Mouse (Mus musculus): Measurements from ENCODE around the gene Mkrn2os.
"Not testable (repeated sequence)": the region's sequence is repeated elsewhere in the genome, so short reads cannot be mapped to it uniquely, and the experiment has no call there.

The Mkrn2os gene

DNA sequence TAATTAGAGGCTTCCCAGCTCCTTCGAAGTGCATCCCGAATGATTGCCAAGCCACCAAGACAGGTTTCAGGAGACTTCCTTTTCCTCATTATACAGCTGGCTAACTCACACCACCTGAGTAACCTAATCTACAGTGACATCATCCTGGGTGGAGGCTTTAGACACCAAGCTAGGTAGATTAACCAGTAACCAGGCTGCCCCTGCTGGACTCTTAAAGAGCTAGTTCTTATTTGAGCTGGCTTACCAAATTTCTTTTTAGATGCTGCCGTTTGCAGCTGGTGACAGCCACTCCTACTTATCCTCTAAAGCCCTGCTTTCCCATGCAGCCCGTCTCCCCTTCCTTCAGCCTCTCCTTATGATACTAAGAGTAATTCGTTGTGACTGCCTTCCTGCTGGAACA, at the start of gene Mkrn2os:
TSS of gene Mkrn2os (minus strand) at position 119 of the 400 bp plus-strand sequence.
- DNase-seq (ENCODE audit: low spot score): no peak

DNA sequence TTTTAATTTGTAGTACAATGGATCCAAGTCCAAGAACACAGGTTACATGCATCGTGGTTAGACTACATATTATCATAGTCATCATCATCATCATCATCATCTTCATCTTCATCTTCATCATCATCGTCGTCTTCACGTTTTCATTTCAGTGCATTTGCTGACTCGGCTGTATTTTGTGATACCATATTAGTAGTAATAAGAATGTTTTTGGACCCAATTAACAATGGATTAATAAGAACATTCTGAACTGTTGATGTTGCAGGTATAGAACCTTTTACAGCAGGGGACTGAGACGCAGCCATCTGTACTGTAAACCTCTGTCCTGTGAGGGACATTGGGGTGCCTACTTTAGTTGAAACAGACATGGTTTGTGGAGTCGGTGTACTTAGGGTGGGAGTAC, 45.8 kb upstream of the Mkrn2os start:
- DNase-seq (ENCODE audit: low spot score): not testable (repeated sequence)

DNA sequence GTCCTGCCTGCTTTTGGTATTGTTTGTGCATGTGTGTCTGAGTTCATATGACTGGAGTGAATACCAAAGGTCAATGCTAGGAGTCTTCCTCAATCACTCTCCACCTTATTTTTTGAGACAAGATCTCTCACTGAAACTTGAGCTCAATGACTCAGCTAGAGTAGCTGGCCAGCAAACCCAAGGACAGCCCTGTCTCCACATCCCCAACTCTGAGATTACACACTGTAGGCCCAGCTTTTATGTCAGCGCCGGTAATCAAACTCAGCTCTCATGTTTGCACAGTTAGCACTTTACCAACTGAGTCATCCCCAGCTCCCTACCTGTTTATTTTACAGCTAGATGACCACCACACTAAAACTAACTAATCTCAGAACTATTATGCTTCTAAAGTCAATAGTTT, 41.6 kb upstream of the Mkrn2os start:
- DNase-seq (ENCODE audit: low spot score): no peak

DNA sequence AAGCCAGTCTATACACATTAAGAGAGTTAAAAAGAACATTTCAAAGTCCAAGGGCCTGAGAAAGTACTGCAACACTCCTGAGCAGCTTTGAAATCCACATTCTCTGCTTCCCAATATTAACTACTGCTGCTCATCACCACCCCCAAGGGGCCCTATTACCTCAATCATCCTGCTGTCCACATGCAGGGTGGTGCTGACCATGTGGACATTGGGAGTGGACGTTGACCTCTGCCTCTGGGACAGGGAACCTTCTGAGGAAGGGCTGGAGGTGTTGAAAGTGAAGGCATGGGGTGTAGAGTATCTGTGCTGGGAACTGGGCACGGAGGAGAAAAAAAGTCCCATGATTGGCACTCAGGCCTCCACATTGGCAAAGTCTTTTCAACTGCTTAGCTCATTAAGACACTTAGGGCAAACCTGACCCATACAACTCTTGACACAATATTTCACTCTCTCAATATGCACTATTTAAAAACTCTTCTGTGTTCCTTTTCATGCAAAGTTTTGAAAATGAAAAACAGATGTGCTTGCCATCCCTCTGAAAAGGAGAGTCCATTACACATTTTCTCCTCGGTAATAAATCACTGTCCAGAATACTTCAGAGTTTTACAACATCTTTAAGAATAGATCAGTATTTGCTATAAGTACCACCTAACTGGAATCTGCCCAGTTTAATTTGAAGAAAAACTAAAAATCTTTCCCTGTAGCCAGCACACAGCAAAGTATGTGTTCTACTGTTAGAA, 38.9 kb upstream of the Mkrn2os start:
- DNase-seq (ENCODE audit: low spot score): no peak

DNA sequence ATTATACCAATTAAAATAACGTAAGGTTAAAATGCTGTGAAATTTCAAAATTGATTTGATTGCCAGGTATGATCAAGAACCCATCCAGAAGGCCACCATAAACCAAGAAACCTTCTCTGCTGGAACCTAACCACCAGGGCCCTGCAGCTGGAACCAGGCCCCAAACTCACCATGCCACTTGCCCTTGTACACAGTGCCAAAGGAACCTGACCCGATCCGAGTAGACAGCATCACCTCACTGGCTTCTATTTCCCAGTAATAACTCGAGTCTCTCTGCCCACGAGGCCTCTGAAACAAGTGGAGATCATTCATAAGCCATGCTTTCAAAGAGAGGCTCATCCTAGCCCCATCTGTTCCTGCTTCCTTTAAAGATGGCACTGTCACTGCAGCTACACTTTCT, 33.7 kb upstream of the Mkrn2os start:
- no peak for DNase-seq (ENCODE audit: low spot score)

DNA sequence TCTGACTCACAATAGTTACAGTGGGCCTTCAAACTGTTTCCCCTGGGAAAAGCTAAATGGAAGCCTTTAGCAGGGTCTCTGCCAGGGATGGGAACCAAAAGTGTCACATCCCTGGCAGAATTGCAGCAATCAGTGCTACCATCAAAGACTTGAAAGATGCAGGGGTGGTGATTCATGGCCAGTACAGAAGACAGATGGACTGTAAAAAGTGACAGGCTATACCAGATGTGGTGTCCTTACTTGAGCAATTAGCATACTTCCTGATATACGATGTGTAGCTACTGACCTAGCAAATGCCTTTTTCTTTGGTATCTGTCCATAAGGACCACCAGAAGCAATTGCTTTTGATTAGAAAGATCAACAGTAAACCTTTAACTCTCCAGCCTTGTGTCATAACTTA, 28.6 kb upstream of the Mkrn2os start:
- no peak for DNase-seq (ENCODE audit: low spot score)

DNA sequence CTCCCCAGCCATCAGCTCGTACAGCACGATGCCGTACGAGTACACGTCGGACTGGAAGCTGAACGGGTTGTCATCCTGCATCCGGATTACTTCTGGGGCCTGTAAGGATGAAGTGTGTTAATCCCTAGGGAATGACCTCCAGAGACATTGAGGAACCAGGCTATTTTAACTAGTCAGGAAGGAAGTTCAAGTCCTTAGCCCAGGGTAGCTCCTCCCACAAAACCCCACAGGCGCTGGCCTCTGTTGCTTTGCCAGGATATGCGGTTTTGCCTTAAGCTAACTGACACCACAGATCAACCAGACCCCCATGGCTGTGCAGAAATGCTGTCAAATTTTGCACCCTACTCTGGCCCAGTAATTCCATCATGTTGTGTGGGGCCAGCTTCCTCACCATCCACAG, 27.4 kb upstream of the Mkrn2os start:
- DNase-seq (ENCODE audit: low spot score): no peak

DNA sequence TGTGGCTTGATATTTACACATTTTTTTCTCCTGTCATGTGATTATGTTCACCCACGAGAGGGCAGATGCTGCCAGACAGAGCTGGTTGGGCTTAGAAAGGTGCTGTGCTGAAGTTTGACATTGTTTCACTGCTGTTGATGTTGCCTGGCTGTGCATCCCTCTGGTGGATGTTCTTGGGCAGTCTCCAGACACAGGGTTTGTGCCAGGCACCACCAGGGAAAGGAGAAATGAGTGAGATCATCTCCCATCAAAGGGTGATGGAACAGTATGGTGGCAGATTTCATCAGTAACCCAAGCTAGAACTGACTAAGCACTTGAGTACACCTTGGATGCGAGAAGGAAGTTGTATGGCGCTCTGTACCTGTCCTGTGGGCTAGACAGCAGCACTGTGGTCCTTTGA, 23.6 kb upstream of the Mkrn2os start:
- no peak for DNase-seq (ENCODE audit: low spot score)

DNA sequence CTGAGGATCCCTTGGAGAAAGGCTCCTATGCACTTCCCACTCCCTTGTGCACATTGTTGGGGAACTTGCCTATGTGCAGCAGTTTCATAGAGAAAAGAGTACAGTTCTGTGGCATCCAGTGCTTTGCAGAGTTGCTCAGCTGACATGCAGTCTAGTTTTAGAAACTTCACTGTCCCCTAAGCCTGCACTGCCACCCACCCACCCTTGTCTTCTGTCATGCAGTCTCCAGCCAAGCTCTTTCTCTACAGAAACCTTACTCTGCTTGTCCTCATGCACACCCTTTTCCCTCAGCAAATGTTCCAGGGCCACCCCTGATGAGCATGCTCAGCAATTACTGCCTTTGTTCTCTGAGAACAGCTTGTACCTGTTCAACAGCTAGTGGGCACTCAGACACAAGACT, 21.4 kb upstream of the Mkrn2os start:
- no peak for DNase-seq (ENCODE audit: low spot score)

DNA sequence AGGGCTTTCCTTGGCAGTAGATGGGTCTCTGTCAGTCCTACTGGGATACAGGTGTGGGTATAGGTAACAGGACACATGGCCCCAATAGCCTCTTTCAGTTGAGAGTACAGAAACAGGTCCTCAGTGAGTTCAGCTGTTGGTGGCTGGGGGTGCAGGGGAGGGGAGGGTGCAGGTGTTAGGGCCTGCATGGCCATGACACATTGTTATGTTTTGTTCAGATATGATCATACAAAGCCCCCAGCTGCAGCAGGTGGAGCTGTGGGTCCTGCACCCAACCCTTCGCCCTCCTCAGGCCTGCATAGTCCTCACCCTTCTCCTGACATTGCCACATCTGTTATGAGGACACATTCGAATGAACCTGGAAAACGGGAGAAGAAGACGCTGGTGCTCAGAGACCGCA, 17.9 kb upstream of the Mkrn2os start:
- no peak for DNase-seq (ENCODE audit: low spot score)

DNA sequence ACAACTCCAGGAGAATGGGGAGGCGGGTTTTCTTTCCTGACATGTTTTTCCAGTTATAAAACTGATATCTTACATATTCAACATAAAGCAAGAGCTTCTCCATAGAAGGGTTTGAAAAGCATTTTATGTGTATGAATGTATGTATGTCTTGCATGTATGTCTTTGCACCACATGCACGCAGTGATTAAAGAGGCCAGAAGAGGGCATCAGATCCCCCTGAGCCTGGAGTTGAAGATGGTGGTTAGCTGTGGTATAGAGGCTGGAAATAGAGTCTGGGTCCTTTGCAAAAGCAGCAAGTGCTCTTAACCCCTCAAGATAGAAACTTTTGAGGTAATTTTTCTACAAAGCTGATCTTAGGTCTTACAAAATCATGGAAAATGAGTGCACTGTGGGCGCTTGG, 16.7 kb upstream of the Mkrn2os start:
- no peak for DNase-seq (ENCODE audit: low spot score)

DNA sequence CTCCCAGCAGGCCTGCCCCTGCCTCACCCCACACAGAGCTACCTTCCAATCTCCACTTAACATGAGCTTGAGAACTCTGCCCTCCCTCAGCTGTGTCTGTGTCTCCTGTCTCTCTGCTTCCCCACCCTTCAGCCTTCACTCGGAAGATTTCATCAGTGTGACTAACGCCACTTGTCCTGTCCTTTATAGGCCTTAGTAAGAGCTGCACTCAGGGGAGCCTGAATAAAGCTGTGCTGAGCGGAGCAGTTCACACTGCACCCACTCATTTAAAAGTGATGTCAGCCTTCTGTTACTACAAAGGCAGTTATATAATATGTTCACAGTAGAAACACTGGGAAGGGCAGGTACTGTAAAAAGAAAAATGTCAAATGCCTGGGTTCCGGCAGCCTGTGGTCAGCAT, 15.1 kb upstream of the Mkrn2os start:
- DNase-seq (ENCODE audit: low spot score): peak; percentile 35

DNA sequence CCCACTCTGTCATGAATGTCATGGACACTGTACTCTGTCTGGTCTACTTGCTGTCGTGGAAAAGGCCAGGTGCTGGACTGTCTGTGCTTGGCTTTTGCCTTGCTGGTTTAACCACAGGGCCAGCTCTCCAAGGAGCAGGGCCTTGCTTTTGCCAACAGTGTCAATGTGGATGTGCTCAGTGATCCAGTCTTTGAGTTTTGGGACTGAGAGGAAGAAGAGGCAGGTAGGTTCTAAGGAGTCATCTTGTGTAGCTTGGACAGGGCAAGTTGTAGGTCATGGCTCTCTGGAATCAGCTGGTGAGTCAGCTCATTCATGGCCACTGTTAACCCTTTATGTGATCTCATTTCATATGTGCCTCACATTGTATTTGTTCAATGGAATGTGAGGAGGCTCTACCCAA, 14.1 kb upstream of the Mkrn2os start:
- no peak for DNase-seq (ENCODE audit: low spot score)

DNA sequence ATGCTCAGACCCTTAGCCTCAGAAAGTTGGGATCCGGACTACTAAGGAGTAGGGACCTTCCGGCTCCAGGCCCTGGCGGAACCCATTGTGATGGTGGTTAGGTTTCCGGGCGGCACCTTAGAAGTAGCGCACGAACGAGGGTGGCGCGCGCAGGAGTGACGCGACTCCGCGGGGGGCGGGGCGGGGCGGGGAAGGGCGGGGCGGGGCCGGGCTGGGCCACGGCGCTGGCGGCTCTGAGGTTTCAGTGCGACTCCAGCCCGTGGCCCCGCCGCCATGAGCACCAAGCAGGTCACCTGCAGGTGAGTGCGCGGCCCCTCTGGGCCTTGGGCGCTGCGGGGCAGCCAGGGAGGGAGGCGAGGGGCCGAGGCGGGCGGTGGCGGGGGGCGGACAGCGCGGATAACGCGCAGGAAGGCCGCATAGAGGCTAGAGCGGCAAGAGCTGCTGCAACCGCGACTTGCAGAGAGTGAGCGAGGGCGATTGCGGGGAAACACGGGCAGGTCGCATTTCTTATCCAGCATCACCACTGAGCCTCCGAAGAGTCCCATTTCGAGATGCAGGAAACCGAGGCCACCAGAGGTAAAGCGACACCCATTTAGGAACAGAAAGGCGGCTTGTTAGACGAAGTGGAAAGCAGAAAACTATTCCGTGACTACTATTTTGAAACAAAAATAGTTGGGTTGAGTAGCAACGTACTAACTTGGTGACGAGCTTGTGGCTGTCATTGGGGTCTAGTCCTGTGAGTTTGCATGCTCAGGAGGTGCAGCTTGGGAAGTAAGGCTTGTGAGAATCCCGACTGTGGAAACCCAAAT, 9.5 kb upstream of the Mkrn2os start, which contains the start of gene Mkrn2:
TSS of gene Mkrn2 (plus strand) at position 188 of the 809 bp plus-strand sequence.
- peak; percentile 75 for DNase-seq (ENCODE audit: low spot score)

DNA sequence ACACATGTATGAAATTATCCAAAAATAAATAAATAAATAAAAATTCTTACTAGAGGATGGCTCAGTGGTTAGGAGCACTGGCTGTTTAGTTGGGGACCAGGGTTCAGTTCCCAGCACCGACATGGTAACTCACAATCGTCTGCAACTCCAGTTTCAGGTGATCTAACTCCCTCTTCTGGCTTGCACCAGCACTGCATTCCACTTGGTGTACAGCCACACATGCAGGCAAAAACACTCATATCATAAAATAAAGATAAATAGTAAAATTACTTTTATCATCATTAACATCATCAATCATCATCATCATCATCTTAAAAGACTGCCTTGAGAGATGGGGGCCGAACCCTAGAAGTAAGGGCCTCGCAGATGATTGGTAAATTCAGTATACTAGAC, 8.9 kb upstream of the Mkrn2os start:
- DNase-seq (ENCODE audit: low spot score): no peak

DNA sequence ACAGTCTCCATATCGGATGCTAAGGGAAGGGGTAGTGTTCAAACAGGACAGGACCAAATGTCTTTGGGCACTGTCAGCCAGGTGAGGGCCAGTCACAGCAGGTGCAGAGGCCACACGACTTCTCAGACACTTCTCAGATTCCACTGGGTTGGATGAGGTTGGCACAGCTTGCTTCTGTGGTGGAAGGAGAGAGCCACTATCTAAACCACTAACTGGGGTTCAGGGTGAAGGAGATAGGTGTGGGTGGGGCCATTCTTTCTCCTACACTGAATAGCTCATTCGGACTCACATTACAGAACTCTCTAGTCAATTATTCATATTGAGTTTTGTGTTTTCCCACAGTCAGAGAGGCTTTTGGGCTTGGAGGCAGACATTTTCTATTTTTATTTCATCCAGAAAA, 3.3 kb upstream of the Mkrn2os start:
- DNase-seq (ENCODE audit: low spot score): no peak

DNA sequence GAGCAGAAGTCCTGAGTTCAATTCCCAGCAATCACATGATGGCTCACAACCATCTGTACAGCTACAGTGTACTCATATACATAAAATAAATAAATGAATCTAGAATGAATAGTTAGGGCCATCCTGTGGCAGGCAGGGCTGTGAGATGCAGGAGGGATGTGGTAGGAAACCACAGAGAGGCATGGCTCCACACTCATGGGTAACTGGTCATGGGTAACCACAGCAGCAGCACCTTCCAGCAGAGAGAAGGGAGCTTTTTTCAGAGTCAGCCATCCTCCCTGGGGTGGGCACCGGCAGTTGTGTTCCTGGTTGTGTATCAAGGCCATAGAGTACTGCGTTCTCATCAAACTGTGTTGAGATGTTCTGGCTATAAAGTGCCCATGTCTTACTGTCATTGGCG, 2.1 kb upstream of the Mkrn2os start:
- no peak for DNase-seq (ENCODE audit: low spot score)

DNA sequence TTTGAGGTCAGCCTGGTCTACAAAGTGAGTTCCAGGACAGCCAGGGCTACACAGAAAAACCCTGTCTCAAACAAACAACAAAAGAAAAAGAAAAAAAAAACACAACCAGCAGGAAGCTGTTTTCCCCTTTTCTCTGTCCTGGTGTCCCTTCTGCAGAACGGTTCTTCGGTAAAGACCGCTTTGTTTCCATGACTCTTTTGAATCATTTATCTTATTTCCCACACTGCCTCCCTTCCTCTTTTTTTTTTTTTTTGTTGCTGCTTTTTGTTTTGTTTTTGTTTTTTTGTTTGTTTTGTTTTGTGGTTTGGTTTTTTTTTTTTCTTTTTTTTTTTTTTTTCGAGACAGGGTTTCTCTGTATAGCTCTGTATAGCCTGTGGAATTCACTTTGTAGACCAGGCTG, 876 bp upstream of the Mkrn2os start:
- DNase-seq (ENCODE audit: low spot score): no peak

DNA sequence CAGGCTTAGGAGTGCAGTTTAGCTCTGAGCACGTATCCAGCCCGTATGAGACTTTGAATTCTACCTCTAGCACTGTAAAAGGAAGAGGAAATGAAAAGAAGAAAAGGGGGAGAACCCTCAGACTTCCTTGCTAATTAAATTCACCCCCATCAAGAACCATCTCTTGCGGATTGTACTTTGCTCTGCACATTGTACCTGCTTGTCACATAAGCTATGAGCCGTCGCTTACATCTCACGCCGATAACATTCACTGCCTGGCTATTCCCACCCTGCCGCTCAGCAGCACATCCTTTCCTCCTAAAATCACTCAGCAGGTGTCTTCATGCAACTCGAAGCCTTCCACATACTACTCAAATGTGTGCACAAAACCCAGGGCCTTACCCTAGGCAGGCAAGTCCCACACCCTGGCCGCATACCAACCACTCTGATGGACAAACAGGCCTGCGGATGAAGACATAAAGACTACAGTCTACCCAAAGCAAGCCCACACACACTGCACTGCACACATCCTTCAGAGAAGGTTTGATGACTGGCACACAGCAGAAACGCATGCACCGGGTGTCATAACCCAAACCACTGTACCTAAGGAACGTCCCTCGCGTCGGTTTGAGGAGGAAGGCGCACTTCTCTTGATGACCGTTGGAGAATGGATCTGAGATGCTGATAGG, 550 bp downstream of the Mkrn2os start:
- no peak for DNase-seq (ENCODE audit: low spot score)

DNA sequence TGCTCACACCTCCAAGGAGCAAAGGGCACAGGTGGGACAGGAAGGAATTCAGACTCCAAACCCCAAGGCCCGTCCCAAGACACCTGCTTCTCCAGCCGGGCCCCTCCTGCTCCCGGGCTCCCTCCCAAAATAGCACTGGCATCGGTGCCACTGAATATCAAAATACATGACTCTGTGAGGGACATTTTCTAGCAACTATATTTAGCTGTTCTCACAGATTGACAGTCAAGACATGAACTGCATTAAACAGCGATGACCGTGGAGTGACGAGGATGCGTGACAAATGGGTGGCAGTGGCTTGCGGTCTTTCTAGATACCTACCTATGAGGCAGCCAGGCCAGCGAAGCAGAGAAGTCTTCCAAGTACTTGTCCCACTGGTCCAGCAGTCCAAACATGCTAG, 6.1 kb downstream of the Mkrn2os start:
- no peak for DNase-seq (ENCODE audit: low spot score)

DNA sequence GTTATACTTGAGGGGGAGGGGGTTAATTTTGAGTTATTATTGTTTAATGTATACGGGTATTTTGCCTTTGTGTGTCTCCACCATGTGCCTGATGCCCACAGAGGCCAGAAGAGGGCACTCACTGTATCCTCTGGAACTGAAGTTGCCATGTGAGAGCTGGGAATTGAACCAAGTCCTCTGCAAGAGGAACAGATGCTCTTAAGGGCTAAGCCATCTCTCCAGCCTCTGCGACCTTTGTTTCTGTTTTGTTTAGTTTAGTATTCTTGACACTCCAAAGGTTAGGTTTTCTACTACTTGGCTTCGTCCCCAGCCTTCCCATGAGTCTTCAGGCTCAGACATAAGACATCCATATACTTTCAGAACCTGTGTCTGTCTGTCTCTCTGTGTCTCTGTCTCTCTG, 8.2 kb downstream of the Mkrn2os start:
- no peak for DNase-seq (ENCODE audit: low spot score)

DNA sequence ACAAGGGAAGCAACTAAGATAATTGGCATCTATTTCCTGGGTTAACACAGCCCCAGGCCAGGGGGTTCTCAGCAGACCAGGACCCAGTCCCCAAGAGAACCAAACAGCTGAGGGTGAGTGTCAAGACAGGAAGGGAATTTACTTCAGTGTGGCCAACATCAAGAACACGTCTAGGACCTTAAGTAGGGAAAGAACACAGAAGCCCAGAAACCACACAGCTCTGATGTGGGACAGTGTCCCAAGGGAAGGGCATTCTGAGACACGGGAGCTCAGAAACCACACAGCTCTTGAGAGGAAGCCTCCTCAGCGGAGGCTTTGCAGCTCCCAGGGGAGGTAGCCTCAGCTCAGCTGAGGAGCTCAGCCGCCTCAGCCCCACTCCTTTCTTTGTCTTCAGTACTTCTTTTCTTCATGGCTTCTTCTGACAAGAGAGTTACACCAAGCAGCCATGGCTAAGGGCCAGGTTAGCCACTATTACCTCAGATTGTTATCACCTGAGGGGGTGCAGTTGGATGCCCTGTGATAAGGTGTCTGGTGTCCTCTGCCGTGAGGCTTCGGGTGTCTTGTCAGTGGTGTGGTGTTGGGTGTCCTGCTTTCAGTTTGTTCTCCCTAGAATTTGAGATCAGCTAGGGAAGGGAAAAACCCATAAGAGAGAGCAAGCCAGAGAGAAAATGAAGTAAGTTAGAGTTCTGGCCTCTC, 8.8 kb downstream of the Mkrn2os start:
- DNase-seq (ENCODE audit: low spot score): no peak
